10 mouse cellular contexts compared by ENCODE assay signal in genomic region chr6:84142481-84142880, GRCm38 (mm10).
A peak's percentile ranks its signal among the peaks of the same experiment; 100 is the strongest.
DNase-seq lines count a peak whose midpoint lies in the region; ATAC-seq and TF ChIP-seq lines count a peak whose summit lies in the region.
"Had no signal": no experiment of that assay in that cellular context is flagged by ENCODE, and none has a peak within 500 bp of the region (broad histone marks: within the 10 kb centered on the region; RNA-seq: fewer than 3 reads in every experiment).

No protein-coding gene starts in this region.

- 0 out of 2 replicates have a peak, but pooled peaks have one; percentile 14 for ATAC-seq in midbrain, postnatal 0 days (ENCODE audit: low FRiP score)
- no peak for ATAC-seq in midbrain, embryonic 14.5 days (ENCODE audit: low FRiP score, low TSS enrichment)
- ATAC-seq in intestine, embryonic 16.5 days = peak; percentile 81
- ATAC-seq in stomach, embryonic 14.5 days (ENCODE audit: insufficient number of reproducible peaks, insufficient read depth, low FRiP score, low read depth) = peak; percentile 38; the same call in 1 of the 2 replicates

- no peaks in the 10 kb centered on the region for H3K4me1 ChIP-seq in midbrain, postnatal 0 days (ENCODE audit: insufficient read depth, low read length)
- no peaks in the 10 kb centered on the region for H3K4me1 ChIP-seq in midbrain, embryonic 14.5 days (ENCODE audit: control insufficient read depth, insufficient read depth, low read length)
- no peaks in the 10 kb centered on the region for H3K4me1 ChIP-seq in intestine, embryonic 16.5 days (ENCODE audit: control insufficient read depth, insufficient read depth, low read length)
- no peaks in the 10 kb centered on the region for H3K4me1 ChIP-seq in stomach, embryonic 14.5 days (ENCODE audit: control insufficient read depth, insufficient read depth, low read length)

- no peak overlapping the region for H3K27ac ChIP-seq in midbrain, postnatal 0 days (ENCODE audit: low read depth, low read length)
- H3K27ac ChIP-seq in midbrain, embryonic 14.5 days (replicated peaks; ENCODE audit: low read depth, low read length) = no peak overlapping the region
- H3K27ac ChIP-seq in intestine, embryonic 16.5 days (ENCODE audit: low read length) = 0 out of 2 replicates have a peak overlapping the region, but pooled peaks have one; percentile 22
- H3K27ac ChIP-seq in stomach, embryonic 14.5 days (ENCODE audit: low read length) = no peak overlapping the region
- H3K27ac ChIP-seq: hindbrain, embryonic 15.5 days; macrophage had no signal

- 80% methylated on average over 9 of the region's 9 CpGs for WGBS in midbrain, postnatal 0 days
- WGBS in midbrain, embryonic 14.5 days = 83% methylated on average over 9 of the region's 9 CpGs
- WGBS in intestine, embryonic 16.5 days = 36% methylated on average over 9 of the region's 9 CpGs
- WGBS in stomach, embryonic 14.5 days = 62% methylated on average over 9 of the region's 9 CpGs

- H3K9ac ChIP-seq in midbrain, postnatal 0 days (replicated peaks; ENCODE audit: low read length, poor library complexity, severe bottlenecking) = no peak overlapping the region
- no peak overlapping the region for H3K9ac ChIP-seq in midbrain, embryonic 14.5 days (replicated peaks; ENCODE audit: low read length)
- H3K9ac ChIP-seq in intestine, embryonic 16.5 days (ENCODE audit: low read depth, low read length) = no peak overlapping the region
- H3K9ac ChIP-seq in stomach, embryonic 14.5 days (replicated peaks; ENCODE audit: low read depth, low read length) = no peak overlapping the region
- H3K9ac ChIP-seq: hindbrain, embryonic 15.5 days had no signal

- DNase-seq in gastrocnemius, postnatal 10 days = peak; percentile 27
- no peak for DNase-seq in gastrocnemius, postnatal 36 days
- DNase-seq in midbrain, postnatal 0 days (ENCODE audit: low spot score) = peak; percentile 30
- no peak for DNase-seq in midbrain, embryonic 14.5 days
- no peak for DNase-seq in embryo, embryonic 10 days (ENCODE audit: low spot score)
- no peak for DNase-seq in left cerebral cortex, adult 8-10 months (ENCODE audit: low spot score in 2 of 2)

- no peak overlapping the region for H3K4me3 ChIP-seq in midbrain, postnatal 0 days (ENCODE audit: low read depth, low read length)
- no peak overlapping the region for H3K4me3 ChIP-seq in midbrain, embryonic 14.5 days (replicated peaks; ENCODE audit: low read depth, low read length)
- no peak overlapping the region for H3K4me3 ChIP-seq in intestine, embryonic 16.5 days (ENCODE audit: low read length)
- no peak overlapping the region for H3K4me3 ChIP-seq in stomach, embryonic 14.5 days (ENCODE audit: low read depth, low read length)
- H3K4me3 ChIP-seq: hindbrain, embryonic 15.5 days had no signal

- no peak overlapping the region for H3K4me2 ChIP-seq in midbrain, postnatal 0 days (ENCODE audit: low read depth, low read length, poor library complexity, severe bottlenecking)
- H3K4me2 ChIP-seq in midbrain, embryonic 14.5 days (ENCODE audit: low read length) = no peak overlapping the region
- H3K4me2 ChIP-seq in intestine, embryonic 16.5 days (ENCODE audit: low read depth, low read length) = no peak overlapping the region
- H3K4me2 ChIP-seq in stomach, embryonic 14.5 days (replicated peaks; ENCODE audit: low read depth, low read length) = no peak overlapping the region
- H3K4me2 ChIP-seq: hindbrain, embryonic 15.5 days had no signal

- no peaks in the 10 kb centered on the region for H3K27me3 ChIP-seq in midbrain, postnatal 0 days (ENCODE audit: insufficient read depth, low read length)
- H3K27me3 ChIP-seq in midbrain, embryonic 14.5 days (ENCODE audit: control insufficient read depth, insufficient read depth, low read length) = no peaks in the 10 kb centered on the region
- no peaks in the 10 kb centered on the region for H3K27me3 ChIP-seq in intestine, embryonic 16.5 days (replicated peaks; ENCODE audit: control insufficient read depth, insufficient read depth, low read length)
- no peaks in the 10 kb centered on the region for H3K27me3 ChIP-seq in stomach, embryonic 14.5 days (ENCODE audit: control insufficient read depth, insufficient read depth, low read length)
- H3K27me3 ChIP-seq: hindbrain, embryonic 15.5 days had no signal

- no peak for TF ChIP-seq CTCF in midbrain, postnatal 0 days (IDR thresholded peaks at IDR 0.05)

- no peaks in the 10 kb centered on the region for H3K9me3 ChIP-seq in midbrain, postnatal 0 days (ENCODE audit: low read length)
- no peaks in the 10 kb centered on the region for H3K9me3 ChIP-seq in midbrain, embryonic 14.5 days (ENCODE audit: control insufficient read depth, low read length)
- H3K9me3 ChIP-seq in intestine, embryonic 16.5 days (ENCODE audit: control insufficient read depth, low read length) = no peaks in the 10 kb centered on the region
- no peaks in the 10 kb centered on the region for H3K9me3 ChIP-seq in stomach, embryonic 14.5 days (ENCODE audit: control insufficient read depth, low read depth, low read length)
- H3K9me3 ChIP-seq: hindbrain, embryonic 15.5 days had no signal

- intact Hi-C loops in gastrocnemius, postnatal 36 days (cut with DNase I) = no loop called here

- H3K36me3 ChIP-seq in midbrain, postnatal 0 days (ENCODE audit: insufficient read depth, low read length) = no peaks in the 10 kb centered on the region
- H3K36me3 ChIP-seq in midbrain, embryonic 14.5 days (ENCODE audit: control insufficient read depth, insufficient read depth, low read length) = no peaks in the 10 kb centered on the region
- no peaks in the 10 kb centered on the region for H3K36me3 ChIP-seq in intestine, embryonic 16.5 days (ENCODE audit: control insufficient read depth, insufficient read depth, low read length)
- no peaks in the 10 kb centered on the region for H3K36me3 ChIP-seq in stomach, embryonic 14.5 days (ENCODE audit: control insufficient read depth, insufficient read depth, low read length)
- H3K36me3 ChIP-seq: hindbrain, embryonic 15.5 days had no signal

Comparison
In these comparisons a context has a peak if more than half of its experiments do, and no peak if none do; other contexts are left out.
1. DNase-seq: peak in gastrocnemius, postnatal 10 days (single experiment) and midbrain, postnatal 0 days (single experiment); none in gastrocnemius, postnatal 36 days (0 of 2), midbrain, embryonic 14.5 days (single experiment), embryo, embryonic 10 days (single experiment) and left cerebral cortex, adult 8-10 months (0 of 2).